Mouse (Mus musculus) A20 (cell line): ENCODE results near the gene Smarcd2.
A peak's percentile ranks its signal among the peaks of the same experiment; 100 is the strongest.

Experiments
- DNase-seq: peaks from one replicate; pipeline ENCODE4 v3.0.0-alpha.2; 2011; ENCODE audit warnings: low read depth, low spot score

The Smarcd2 gene

DNA sequence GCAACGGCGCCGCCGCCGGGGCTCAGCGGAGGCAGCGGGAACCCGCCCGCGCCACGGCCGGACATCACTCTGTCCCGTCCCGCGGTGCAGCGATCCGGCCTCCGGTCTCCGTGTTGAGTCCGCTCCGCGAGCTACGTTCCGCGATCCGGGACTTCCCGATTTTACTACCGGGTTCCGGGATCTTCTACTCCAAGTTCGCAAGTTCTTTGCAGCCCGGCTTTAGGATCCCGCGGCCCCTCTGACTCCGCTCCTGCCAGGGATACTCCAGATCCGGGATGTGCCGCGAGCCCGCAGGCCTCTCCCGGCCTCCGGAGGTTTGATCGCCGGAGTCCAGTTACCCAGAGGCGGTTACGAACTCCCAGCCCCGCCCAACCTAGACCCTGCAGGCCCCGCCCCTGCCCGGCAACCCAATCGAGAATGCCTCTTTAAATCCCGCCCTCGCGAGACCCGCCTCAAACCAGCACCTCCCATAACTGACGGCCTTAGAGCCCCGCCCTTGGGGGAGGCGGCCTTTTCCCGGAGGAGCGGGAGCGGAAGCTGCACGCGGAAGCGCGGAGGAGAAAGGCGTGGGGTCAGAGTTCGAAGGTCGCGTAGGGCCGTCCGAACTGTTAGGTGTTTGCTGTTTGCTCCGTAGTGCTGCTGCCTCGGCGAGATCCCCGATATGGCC, at the start of gene Smarcd2:
Smarcd2 (minus strand) TSS at position 329 of the 667 bp plus-strand sequence.
- DNase-seq: peak; percentile 99

DNA sequence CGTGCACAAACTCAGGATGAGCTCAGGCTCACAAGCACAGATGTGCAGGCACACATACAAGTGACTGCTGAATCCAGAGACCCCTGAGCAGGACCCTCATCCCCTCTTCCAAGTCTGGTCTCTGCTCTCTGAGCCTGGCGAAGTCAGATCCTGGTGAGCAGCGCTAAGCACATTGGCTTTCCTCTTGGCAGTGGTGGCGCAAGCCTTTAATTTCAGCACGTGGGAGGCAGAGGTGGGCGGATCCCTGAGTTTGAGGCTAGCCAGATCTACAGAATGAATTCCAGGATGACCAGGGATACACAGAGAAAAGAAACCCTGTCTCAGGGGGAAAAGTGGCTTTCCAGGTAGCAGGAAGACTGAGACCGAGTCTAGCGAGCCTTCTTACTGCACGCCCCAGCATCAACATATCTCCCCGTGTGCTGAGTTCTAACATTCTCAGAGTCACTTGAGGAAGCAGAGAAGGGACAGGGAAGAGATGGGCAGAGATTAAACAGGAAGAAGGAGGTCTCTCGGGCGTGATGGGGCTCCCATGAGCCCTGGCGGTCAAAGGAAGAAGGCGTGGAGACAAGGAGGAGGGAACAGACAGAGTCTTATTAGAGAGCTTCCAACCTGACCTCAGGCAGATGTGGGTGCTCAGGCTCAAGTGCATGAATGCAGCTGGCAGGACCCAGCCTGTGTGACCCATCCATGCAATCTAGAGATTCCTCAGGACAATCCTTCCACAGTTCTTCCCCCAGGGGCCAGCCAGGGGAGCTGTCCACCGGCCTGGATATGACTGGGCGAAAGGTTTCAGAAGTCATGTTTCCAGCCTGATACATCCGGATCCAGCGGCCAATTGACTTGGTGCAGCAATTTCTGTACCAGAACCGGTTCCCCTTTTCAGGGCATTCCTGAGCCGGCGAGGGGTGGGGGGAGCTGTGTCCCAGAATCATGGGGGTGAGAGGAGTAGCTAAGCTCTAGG, 45.9 kb upstream of the Smarcd2 start:
- DNase-seq: no peak

DNA sequence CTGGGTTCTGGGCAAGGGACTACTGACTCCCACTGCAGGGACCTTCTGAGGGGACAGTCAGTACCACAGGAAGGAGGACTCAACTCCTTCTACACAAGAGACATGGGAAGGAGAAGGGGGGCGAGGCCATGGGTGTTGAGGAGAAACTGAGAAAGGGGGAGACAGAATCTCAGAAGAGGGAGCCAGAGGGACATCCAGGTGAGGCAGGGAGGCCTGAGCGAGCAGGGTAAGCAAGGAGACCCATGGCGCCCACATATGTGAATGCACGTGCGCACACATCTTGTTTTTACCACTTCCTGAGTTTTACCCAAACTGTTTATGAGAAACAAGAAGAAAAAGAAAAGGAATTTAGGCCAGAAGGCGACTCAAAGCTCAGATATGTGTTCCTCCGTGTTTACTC, 45.0 kb upstream of the Smarcd2 start:
- DNase-seq: no peak

DNA sequence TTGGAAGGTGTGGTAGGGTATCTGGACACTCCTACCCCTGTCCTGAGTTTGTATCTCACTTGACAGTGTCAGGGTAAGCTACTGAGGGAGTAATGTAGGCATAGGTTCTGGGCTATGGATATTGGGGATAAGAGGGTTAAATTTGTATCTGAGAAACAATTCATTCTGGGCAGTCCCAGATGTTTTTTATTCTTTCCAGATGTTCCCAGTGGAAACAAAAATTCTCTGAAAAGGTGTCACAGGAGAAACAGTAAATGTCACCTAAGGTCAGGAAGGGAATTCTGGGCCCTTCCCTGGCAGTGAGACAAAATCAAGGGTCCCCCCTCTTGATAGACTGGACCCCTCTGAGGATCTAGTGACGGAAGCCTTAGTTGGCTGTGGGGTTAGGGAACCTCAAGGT, 43.6 kb upstream of the Smarcd2 start:
- no peak for DNase-seq

DNA sequence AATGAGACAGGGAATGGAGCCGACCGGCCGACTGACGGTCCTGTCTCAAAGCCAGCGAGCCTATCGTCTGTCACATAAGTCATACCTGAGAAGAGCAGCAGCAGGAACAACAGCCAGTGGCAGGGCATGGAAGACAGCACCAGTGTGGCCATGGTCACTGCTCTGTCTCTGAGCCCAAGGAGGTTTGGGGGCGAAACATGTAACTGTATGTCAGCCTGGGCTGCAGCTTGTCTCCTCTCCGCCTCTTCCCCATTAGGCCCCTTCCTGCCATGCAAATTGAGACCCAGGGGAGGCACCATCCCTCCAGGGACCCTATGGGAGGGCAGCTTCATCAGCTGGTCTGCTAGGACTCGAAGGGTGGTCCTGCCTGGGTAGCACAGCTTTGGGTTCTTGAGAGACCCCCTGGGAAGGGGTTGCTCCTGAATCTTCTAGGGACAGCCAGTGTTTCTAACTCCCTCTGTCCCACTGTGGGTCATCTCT, 41.6 kb upstream of the Smarcd2 start, which contains the start of gene Cd79b:
Cd79b (minus strand) TSS at position 430 of the 480 bp plus-strand sequence.
- peak; percentile 91 for DNase-seq

DNA sequence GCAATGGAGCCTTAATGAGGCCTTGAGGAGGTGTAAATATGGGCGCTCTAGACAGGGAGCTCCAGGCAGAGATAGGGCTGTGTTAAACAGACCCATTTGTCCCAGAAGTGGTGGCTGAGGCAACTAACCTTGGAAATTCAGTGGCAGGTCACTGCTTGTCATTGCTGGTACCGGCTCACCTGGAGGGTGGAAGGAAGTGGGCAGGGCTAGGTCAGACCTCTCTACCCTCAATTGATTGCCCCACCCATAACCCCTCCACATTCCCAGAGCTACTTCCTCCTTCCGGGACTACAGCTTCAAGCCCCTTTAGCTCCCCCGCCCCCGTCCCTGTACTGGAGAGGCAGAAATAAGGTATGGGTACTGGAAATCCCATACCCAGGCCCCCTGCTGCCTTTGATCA, 40.8 kb upstream of the Smarcd2 start:
- DNase-seq: peak; percentile 77

DNA sequence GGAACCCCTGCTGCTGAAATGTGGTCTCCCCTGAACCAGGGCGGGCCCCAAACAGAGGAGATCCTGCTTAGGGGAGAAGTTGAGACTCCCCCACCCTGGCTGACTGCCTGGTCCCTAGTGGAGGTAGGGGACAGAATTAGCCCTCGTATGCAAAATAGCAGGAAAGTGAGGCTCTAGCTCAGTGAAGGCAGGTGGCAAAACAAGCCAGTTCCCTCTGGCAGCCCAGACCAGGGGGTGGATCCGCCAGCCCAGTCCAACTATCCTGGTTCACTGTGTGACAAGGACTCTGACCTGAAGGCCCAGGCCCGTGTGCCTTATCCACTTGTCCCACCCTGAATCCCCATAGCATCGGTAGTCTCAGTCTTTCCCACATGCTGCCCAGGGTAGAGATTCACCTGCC, 37.4 kb upstream of the Smarcd2 start:
- peak; percentile 95 for DNase-seq

DNA sequence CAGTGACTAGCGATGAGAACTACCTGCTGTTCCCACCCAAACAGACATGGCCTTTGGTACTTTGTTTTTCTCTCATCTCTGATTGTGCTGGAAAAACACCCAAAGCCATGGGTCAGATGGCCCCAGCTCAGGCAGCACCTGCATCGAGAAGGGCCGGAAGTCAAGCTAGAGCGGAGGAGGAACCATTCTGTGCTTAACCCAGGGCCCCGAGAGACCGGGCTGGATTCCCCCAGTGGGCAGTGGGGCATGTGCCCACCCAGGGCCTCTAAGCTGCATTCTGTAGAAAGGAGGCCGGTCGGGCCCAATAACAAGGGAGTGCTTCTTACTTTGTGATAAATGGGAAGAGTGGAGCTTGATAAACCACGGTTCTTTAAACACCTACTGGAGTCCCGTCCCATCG, 35.4 kb upstream of the Smarcd2 start:
- peak; percentile 95 for DNase-seq

DNA sequence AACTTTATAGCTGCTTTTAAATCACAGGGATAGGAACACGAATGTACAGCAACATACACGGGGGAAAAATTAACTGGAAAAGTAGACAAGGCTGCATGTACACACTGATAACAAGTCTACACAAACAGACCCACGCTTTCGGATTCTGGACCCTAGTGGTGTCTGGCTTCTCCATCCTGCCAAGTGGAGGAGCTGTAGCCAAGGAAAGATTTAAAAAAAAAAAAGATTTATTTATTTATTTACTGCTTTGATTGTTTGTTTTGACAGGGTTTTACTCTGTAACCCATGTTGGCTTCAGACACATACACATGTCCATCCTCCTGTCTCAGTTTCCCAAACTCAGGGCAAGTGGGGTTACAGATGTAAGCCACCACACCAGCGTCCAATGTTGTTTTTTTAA, 34.7 kb upstream of the Smarcd2 start:
- DNase-seq: peak; percentile 65

DNA sequence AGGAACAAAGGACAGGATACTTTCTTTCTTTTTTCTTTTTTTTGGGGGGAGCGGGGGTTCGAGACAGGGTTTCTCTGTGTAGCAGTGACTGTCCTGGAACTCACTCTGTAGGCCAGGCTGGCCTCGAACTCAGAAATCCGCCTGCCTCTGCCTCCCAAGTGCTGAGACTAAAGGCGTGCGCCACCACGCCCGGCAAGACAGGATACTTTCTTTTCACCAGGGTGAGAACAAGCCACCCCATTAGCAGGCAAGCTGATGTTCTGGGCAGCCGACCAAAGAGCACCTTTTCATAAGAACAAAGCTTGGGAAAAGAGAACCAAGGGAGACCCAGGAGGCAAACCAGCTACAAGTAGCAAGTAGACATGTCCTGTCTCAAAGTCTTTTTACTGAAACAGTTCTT, 34.0 kb upstream of the Smarcd2 start:
- DNase-seq: peak; percentile 65

DNA sequence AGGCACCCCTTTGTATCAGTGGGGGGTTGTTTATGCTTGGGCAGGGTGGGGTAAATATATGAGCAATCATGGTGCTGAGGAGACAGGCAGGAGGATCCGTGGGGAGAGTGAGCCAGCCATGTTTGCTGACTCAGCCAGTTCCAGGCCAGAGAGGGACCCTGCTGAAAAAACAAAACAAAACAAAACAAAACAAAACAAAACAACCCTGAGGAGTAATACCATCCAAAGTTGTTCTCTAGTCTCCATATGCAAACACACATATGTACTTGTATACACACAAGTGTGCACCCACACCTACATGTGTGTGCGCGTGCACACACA, 33.3 kb upstream of the Smarcd2 start:
- DNase-seq: no peak

DNA sequence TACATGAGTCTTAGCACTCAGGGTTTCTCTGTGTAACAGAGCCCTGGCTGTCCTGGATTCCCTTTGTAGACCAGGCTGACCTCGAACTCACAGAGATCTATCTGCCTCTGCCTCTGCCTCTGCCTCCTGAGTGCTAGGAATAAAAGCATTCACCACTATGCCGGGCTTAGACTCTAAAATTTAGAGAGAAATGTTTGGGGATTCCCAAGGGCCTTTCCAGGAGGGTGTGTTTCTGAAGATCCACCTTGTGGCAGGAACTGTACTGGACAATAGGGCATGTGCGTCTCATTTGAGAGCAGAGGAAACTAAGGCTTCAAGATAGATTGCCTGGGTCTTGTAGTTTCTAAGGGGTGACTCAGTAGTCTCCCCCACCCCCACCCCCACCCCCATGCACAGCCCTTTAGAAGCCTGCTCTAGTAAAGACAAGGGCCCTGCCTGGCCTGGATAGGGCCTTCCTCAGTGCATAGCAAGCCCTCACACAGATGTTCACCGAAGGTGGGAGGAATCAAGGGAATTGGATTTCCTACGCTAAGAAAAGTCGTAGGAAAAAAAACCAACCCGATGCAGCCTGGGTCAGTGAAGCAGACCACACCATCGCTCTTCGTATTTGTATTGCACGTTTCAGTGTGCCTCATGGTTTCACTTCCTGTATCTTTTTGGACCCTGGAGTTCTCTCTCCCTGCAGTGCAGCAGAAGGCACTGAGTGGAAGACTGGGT, 32.7 kb upstream of the Smarcd2 start:
- DNase-seq: peak; percentile 96

DNA sequence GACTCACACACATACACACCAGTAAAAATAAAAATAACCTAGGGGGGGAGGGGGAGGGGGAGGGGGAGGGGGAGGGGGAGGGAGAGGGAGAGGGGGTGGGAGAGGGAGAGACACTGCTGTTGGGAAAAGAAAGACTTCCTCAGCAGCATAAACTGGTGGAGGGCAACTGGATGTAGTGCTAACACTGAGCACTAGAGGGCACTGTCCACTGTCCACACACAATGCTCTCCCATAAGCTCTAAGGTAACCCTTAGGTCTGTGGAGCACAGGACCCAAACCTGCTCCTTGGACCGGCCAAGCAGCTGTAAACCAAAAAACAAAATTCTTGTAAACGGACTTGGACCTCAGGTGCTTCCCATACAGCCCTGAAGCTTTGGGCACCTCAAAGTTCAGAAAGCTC, 29.9 kb upstream of the Smarcd2 start:
- peak; percentile 88 for DNase-seq

DNA sequence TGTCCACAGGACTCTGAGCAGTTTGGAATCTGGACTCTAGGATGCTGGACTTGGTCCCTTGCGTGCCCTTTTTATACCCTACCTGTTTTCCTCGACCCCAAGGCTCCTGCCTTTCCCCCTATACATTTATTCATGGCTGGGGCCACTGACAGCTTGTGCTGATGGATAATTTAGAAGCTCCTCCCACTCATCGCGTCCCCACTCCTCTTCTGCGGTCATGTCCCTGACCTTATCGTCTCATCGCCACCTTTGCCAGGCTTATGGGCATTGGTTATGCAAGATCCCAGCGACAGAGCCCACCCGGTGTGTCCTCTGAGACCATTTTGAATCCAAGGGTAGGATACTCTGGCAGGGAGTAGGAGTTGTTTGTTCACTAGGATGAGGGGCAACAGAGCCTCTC, 29.0 kb upstream of the Smarcd2 start, which contains the start of gene Gh:
Gh (minus strand) TSS at position 101 of the 400 bp plus-strand sequence.
- no peak for DNase-seq

DNA sequence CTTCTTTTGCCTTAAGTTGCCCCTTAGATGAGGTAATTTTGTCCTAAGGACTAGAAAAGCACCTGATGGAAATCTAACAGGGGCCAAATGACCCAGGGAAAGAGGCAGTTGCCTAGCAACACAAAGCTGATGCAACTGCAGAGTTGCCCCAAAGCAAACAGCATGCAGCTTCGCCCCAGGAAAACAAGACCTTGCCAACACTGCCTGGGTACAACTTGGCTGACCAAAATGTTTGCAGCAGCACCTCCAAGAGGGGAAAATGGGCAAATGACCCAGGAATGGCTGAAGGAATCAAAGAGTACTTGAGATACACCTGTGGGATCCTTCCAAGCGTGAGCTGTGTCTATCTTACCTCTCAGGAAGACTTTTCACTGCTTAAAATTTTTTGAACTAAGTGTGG, 19.1 kb upstream of the Smarcd2 start:
- DNase-seq: no peak

DNA sequence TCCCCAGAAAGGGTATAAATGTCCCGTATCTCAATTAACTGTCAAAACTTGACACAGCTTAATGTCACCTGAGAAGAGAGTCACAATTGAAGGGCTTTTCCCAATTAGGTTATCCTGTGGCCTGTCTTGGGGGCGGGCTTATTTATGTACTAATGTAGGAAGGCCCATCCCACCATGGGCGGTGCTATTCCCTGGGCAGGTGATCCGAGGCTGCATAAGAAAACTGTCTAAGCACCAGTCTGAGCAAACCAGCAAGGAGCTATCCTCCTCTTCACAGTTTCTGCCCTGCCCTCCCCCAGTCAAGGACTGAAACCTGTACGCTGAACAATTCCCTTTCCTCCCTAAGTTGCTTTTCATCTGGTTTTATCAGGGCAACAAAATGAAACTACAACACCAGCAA, 17.6 kb upstream of the Smarcd2 start:
- DNase-seq: no peak

DNA sequence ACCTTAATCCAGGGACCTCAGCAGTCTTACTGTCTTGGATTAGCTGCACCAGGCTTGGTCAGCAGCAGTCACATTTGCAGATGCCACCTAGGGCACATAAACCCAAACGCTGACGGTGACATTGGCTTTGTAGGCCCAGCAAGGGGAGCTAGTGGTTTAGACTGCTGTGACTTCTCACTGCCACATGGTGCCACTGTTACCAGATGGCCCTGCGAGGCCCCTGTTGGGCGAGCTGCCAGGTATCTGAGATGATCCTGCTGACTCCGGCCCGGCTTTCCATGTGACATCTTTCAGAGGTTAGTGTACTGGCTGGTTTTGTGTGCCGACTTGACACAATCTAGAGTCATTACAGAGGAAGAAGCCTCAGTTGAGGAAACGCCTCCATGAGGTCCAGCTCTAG, 16.6 kb upstream of the Smarcd2 start:
- DNase-seq: peak; percentile 38

DNA sequence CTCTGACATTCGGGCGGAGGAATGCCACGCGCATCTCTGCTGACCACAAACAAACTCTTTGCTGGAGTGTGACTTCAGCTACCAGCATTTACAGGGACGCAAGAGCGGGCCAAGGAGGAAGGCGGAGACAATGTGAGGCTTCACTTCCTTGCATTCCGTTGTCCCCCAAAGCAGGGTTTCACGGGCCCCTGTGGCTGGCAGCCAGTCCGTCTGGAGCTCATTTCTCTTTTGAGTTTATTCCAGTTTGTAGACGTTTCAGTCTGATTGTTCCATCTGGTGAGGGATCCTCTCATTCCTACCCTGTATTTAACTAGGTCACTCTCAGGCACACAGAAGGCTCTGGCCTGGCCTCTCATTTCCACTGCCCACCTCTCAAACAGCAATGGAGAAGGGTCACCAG, 14.2 kb upstream of the Smarcd2 start:
- no peak for DNase-seq

DNA sequence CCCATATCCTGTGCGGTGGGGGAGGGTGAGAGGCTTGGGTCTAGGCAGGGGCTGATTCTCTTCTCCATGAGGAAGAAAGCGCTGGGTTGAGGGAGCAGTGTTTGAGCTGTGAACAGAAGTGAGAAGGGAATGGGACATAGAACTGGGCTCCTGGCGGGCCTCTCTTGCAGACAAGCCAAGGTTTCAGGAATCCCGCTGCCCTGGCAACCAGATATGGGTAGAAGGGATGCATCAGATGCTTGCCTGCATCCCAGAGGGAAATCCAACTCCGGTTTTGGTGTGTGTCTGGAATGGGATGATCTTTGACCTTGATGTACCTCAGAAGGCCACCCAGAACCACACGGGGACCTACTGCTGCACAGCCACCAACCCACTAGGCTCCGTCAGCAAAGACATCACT, 13.4 kb upstream of the Smarcd2 start:
- DNase-seq: no peak

DNA sequence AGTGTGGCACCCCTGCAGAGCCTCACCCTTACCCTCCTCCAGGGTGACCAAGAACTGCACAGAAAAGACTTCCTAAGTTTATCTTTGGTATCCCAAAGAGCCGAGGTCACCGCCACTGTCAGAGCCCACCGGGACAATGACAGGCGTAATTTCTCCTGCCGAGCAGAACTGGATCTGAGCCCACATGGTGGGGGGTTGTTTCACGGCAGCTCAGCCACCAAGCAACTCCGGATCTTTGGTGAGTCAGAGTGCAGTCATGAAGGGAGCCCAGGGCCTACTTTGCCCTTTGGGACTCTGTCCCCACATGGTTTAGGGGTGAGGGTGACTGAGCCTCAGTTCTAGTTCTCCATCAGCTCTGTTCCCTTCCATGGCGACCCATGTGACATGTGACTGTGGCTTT, 11.4 kb upstream of the Smarcd2 start:
- DNase-seq: no peak

DNA sequence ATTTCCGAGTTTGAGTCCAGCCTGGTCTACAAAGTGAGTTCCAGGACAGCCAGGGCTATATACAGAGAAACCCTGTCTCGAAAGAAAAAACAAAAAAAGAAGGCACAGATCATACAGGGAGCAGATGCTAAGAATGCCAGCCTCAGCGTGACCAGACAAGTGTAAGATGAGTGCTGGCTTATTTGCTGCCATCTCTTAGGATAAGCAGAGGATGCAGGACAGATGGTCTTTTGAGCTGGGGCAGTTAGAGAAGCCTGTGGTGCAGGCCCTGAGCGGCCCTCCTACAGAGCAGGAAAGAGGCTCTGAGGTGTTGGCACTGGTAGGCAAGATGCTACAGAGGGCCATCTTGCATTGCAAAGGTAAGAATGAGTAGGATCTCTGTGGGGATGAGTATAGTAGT, 10.6 kb upstream of the Smarcd2 start:
- no peak for DNase-seq

DNA sequence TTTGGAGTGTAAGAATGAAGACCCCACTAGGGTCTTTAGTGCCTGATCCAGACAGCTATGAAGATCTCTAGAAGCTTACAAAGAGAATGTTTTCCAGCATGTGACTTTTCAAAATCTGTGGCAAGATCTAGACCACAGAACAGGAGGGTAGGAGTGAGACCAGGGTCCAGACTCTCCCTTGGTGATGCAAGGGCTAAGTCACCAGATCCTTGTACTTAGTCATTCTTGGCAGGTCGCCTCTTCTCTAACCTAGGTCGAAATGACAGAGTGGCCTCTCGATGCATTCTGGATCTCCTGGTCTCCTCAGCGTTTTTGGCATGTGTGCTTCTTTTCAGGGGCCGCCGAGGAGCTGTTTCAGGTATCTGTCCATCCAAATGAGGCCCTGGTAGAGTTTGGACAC, 9.7 kb upstream of the Smarcd2 start:
- DNase-seq: no peak
